Mouse (Mus musculus): ENCODE measurements around the gene Rab3gap2. TPM values are rescaled to one million over a fixed set of nuclear protein-coding genes. Genes with fewer than 3 reads are reported as not detected.
A peak's percentile ranks its signal among the peaks of the same experiment; 100 is the strongest.

The Rab3gap2 gene
- polyA plus RNA-seq, 1 experiment from 2014 or later = 20.1 TPM

MicroRNA genes within 50 kb of the gene (microRNA counts, 519-probe panel; counts per million panel counts)
- microRNA mmu-miR-194 (3,333 counts per million, percentile 84 among the panel's probes with 10 or more counts), microRNA mmu-miR-664 (1,759 counts per million, percentile 14 among the panel's probes with 10 or more counts)

Small RNAs within 50 kb of the gene (microRNA-seq; reads per million reads assigned to microRNA genes)
- gene Mir194-1 = 403 reads per million, percentile 66 among the genes with 10 or more reads in this experiment
- gene Mir215 = 3,041 reads per million, percentile 86 among the genes with 10 or more reads in this experiment
- 11.2 reads per million, percentile 25 among the genes with 10 or more reads in this experiment for gene Mir664

Other genes starting within 250 kb of the Rab3gap2 start
- 2.5 and 2.8 TPM in 2 replicates for gene Mark1, start 204.5 kb upstream of the Rab3gap2 start, polyA plus RNA-seq (2015; fragmentation: Nextera tagmentation; extraction: Ambion mirVana)
- 35.5 and 39.7 TPM in 2 replicates for gene Iars2, start 125.3 kb downstream of the Rab3gap2 start, polyA plus RNA-seq (2015; fragmentation: Nextera tagmentation; extraction: Ambion mirVana)
- 73.5 and 98.1 TPM in 2 replicates for gene Bpnt1, start 128.0 kb downstream of the Rab3gap2 start, polyA plus RNA-seq (2015; fragmentation: Nextera tagmentation; extraction: Ambion mirVana)
- 153 and 156 TPM in 2 replicates for gene Eprs, start 158.9 kb downstream of the Rab3gap2 start, polyA plus RNA-seq (2015; fragmentation: Nextera tagmentation; extraction: Ambion mirVana)

All from stomach, embryonic 15.5 days (tissue).